Mouse (Mus musculus): ENCODE measurements around the gene Hnf1a.

DNA sequence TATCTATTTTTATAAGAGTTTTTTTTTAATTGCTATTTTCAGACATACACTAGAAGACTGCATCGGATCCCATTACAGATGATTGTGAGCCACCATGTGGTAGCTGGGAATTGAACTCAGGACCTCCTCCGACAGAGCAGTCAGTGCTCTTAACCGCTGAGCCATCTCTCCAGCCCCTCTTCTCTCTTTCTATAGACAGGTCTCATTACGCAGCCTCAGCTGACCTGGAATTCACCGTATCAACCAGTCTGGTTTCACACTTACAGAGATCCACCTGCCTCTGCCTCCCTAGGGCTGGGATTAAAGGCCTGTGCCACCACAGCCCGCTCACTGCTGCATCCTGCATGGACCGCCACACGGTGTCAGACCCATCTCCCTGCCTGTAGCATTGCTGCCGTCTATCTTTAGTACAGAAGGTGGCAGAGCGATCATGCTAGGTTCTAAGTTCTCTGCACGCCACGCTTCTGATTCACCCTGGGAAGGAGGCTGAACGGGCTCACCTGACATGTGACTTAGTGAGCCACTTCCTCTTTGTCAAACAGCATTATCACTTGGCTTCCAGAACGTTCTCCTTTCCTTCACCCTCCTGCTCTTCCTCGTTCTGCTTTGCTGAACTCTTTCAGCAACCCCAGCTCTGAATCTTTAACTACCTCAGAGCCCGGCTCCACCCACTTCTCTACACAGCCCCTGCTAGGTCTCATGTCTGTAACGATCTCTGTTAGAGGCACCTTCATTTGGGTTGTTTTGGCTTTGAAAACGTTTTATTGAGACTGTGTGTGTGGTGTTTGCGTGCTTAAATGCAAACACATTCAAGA, 49.1 kb downstream of the Hnf1a start:
- TF ChIP-seq CTCF (IDR thresholded peaks at IDR 0.05; ENCODE audit: insufficient read depth, low read length) (no peak), POLR2A (IDR thresholded peaks at IDR 0.05; ENCODE audit: borderline replicate concordance, extremely low read depth, low read depth, low read length) (no peak)

Measured in lung, adult 2 months (tissue).